Mouse (Mus musculus) bone marrow macrophage, adult 2 months (primary cell): Measurements from ENCODE around the gene Timmdc1.

Source experiments
- CTCF ChIP-seq: IDR thresholded peaks from 2 replicates; pipeline ENCODE4 v1.5.1; 2012; ENCODE audit warnings: low read depth, mild to moderate bottlenecking, low read length, moderate library complexity
- POLR2A ChIP-seq: IDR thresholded peaks from 2 replicates; pipeline ENCODE4 v1.6.1; 2012; ENCODE audit warnings: mild to moderate bottlenecking, low read depth, low read length, borderline replicate concordance

DNA sequence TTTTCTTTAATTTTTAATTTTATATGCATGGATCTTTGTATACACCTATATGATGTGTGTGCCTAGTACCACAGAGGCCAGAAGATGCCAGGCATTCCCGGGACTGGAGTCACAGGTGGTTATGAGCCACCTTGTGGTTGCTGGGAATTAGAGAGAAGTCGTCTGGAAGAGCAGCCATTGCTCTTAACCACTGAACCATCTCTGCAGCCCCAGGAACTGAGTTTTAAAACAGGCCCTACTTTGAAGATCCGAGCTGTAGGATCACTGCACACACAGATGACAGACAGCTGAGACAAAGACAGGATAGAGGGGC is 53.8 kb downstream of the Timmdc1 start:
- TF ChIP-seq CTCF (no peak), POLR2A (no peak)
